Mouse (Mus musculus) kidney, adult 18-20 months (tissue): Measurements from ENCODE around the gene AC129217.1.

Source experiments
- DNase-seq: peaks from one replicate; pipeline ENCODE4 v3.0.0; 2021

AC129217.1 gene

DNA sequence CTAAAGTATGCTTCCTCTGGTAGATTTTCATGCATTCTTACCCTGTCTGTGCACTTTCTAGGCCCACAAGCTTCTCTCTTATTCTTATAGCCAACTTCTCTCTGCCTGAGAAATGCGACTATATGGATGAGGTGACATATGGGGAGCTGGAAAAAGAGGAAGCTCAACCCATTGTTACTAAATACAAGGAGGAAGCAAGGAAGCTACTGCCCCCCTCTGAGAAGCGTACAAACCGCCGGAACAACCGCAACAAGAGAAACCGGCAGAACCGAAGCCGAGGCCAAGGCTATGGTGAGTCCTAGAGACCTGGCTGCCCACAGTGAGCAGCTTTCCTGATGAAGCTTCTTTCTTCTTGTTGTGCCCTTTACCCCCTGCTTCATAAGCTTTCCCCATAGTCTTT lies at the start of gene AC129217.1:
AC129217.1 (plus strand) TSS at position 114 of the 400 bp plus-strand sequence.
- DNase-seq: no peak

GRCm38 (mm10) chr19:8786008-8786781 lies 43.4 kb upstream of the AC129217.1 start, which contains the start of gene Taf6l:
Gene Taf6l (minus strand): TSS chr19:8786417.
- peak; percentile 92 for DNase-seq

GRCm38 (mm10) chr19:8788521-8788920 lies 41.1 kb upstream of the AC129217.1 start:
- DNase-seq: no peak

- no peak for DNase-seq
These were observed 40.4 kb upstream of the AC129217.1 start for GRCm38 (mm10) chr19:8789171-8789570.

- DNase-seq: no peak
These were observed 39.4 kb upstream of the AC129217.1 start for GRCm38 (mm10) chr19:8790171-8790570.

GRCm38 (mm10) chr19:8798264-8798946 lies 31.2 kb upstream of the AC129217.1 start, which contains the start of gene Polr2g:
Gene Polr2g (minus strand): TSS chr19:8798577.
- peak; percentile 90 for DNase-seq

GRCm38 (mm10) chr19:8798947-8799315 lies 30.6 kb upstream of the AC129217.1 start:
- DNase-seq: no peak

DNA sequence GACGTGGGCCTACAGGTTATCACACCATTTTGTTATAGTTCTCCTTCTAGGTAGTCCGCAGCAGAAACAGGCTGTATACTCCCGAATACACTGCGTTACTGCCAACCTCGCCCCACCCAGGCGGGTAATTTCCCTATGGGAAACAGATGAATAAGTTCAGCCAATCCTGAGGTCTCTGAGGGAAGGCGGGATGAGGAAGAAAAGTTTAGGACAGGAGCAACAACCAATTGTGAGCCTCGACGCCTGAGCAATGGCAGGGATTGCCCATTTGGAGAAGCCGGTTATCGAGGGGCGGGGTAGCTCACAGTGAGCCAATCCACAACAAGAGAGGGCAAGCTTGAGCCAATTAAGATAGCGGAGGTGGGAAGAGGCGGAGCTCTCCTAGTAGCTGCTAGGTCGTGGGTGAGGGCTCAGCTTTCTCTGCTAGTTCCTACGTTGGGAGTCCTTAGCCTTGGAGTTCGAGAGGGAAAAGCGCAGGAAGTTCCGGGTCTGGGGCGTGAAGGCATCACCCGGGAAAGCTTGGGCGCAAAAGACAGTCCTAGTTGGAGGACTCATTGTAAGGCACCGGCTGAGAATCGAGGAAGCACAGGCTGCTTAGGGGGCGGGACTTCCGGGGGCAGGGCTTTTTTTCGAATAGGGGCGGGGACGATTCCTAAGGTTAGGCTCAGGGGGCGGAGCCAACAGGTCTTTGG lies 27.3 kb upstream of the AC129217.1 start, which contains the start of gene Zbtb3:
Zbtb3 (plus strand) TSS at position 426 of the 692 bp plus-strand sequence.
- DNase-seq: peak; percentile 93

GRCm38 (mm10) chr19:8803204-8803780 lies 26.3 kb upstream of the AC129217.1 start:
- DNase-seq: no peak

DNA sequence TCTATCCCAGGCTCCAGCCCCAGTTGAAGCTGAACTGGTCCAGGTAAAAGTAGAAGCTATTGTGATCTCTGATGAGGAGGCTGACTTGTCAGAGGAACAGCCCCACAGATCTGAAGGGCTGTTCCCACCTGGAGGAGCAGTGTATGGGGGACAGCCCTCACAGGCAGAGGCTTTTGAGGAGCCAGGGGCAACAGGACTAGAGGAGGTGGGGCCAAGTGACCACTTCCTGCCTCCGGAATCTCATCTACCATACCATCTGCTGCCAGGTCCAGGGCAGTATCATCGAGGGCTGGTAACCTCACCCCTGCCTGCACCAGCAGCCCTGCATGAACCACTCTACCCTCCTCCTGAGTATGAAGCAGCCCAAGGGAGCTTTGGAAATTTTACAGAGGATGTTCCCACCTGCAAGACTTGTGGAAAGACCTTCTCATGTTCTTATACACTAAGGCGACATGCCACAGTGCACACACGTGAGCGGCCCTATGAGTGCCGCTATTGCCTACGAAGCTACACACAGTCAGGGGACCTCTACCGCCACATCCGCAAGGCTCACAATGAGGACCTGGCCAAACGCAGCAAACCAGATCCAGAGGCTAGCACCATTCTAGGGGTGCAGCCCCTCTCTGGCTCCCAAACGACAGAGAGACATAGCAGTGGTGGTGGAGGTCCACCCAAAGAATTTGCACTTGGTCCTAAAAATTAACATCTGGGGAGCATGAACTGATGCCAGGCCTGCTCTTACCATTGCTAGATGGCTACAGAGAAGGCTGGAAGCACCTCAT lies 25.5 kb upstream of the AC129217.1 start:
- no peak for DNase-seq

DNA sequence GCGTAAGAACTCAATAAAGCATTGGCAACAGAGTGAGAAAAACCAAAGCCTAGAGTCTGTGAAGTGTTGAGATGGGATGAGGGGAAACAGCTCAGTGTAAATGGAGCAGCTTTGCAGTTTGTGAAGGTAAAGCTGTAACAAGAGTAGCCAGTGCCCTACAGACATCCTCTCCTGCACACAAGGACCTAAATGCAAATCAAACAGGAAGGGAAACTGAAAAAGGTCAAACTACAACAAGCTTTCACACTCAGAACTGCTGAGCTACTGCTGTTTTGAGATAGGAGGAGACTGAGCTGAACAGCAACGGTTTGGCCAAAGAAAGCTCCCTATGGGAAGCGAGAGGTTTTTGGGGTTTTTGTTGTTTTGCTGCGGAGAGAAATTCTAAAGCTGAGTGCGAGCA lies 22.8 kb upstream of the AC129217.1 start:
- no peak for DNase-seq

GRCm38 (mm10) chr19:8815812-8816211 lies 13.8 kb upstream of the AC129217.1 start:
- no peak for DNase-seq

GRCm38 (mm10) chr19:8817001-8817400 lies 12.6 kb upstream of the AC129217.1 start:
- no peak for DNase-seq

DNA sequence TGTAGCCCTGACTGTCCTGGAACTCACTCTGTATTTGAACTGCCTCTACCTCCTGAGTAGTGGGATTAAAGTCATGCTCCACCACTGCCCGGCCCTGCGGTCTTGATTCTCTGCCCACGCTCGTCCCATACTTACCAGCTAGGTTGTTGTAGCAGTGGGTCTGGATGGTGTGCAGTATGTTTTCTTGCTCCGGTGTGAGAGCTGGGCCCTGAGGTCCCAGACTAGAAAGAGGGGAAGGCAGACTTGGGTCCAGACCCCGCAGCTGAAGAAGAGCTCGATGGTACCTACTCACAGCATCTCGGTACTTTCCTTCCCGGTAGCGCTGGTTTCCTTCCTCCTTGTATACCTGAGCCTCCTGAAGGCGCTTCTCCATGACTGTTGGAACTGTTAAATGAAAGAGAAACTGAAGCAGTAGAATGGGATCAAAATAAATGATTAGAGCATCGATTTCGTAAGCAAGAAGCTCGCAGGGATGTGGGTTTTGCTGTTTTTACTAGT lies 11.2 kb upstream of the AC129217.1 start:
- no peak for DNase-seq

GRCm38 (mm10) chr19:8818801-8819595 lies 10.6 kb upstream of the AC129217.1 start, which contains the start of gene Ttc9c:
Gene Ttc9c (minus strand): TSS chr19:8819333.
- DNase-seq: peak; percentile 95

- peak; percentile 97 for DNase-seq
These were observed 9.8 kb upstream of the AC129217.1 start, which contains the start of gene Hnrnpul2 for GRCm38 (mm10) chr19:8819596-8820423. Gene Hnrnpul2 (plus strand): TSS chr19:8820010.

DNA sequence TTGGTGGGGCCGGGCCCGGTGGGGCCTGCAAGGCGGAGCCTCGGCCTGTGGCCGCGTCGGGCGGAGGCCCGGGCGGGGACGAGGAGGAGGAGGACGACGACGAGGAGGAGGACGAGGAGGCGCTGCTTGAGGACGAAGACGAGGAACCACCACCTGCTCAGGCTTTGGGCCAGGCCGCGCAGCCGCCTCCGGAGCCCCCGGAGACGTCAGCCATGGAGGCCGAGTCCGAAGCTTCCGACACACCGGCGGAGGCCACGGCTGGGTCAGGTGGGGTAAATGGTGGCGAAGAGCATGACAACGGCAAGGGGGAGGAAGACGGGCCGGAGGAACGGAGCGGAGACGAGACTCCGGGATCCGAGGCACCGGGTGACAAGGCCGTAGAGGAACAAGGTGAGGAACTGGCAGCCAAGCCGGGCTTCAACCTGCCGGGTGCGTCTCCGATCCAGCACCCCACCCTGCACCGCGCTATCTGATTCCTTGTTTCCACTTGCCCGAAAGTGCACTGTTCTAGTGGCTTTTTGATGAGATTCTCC lies 9.1 kb upstream of the AC129217.1 start:
- DNase-seq: no peak

DNA sequence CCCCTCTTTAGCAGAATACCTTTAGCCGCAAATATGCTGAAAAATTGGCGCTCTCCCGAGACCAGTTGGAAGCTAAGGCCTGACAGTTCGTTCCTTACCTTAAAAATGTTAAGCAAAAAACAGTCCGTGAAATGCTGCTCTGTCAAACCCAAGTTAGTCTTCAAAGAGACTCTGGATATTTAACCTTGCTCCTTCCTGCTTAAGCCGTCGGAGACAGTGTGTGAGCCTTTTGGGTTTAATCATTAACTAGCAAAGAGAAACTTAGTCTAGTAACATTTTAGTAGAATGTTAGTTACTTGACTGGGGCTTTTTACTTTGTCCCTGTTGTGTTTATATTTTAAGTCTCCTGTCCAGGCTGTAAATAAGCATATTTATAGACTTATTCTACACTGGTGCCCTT lies 8.4 kb upstream of the AC129217.1 start:
- peak; percentile 44 for DNase-seq

- no peak for DNase-seq
These were observed 6.9 kb upstream of the AC129217.1 start for GRCm38 (mm10) chr19:8822696-8823095.

GRCm38 (mm10) chr19:8830664-8831063 lies 1.1 kb downstream of the AC129217.1 start:
- no peak for DNase-seq
